9 mouse cellular contexts compared by ENCODE assay signal in genomic region chr11:30057299-30057698, GRCm38 (mm10). TPM values are rescaled to one million over a fixed set of nuclear protein-coding genes. Genes with fewer than 3 reads are reported as not detected.
DNase-seq lines count a peak whose midpoint lies in the region; ATAC-seq and TF ChIP-seq lines count a peak whose summit lies in the region.
"Had no signal": no experiment of that assay in that cellular context is flagged by ENCODE, and none has a peak within 500 bp of the region (broad histone marks: within the 10 kb centered on the region; RNA-seq: fewer than 3 reads in every experiment).

No protein-coding gene starts in this region.

- peak; percentile 43 for DNase-seq in CD4-positive, CD25-positive, alpha-beta regulatory T cell, adult 2 months (ENCODE audit: low read depth, low spot score)
- DNase-seq in NIH3T3 (ENCODE audit: low read depth) = peak; percentile 35
- peak; percentile 10 to 13 for DNase-seq in kidney, postnatal 4 days
- no peak for DNase-seq in layer of hippocampus, adult 18-20 months (ENCODE audit: low spot score in 2 of 2)
- no peak for DNase-seq in cerebellum, adult 11-12 months
- no peak for DNase-seq in ovary, adult 18-20 months (ENCODE audit: low spot score)
- DNase-seq: cerebellum, postnatal 36 days had no signal

- H3K27me3 ChIP-seq in intestine, postnatal 0 days (replicated peaks; ENCODE audit: control insufficient read depth, insufficient read depth, low read length) = no peaks in the 10 kb centered on the region
- no peaks in the 10 kb centered on the region for H3K27me3 ChIP-seq in intestine, embryonic 15.5 days (replicated peaks)

- no peaks in the 10 kb centered on the region for H3K9me3 ChIP-seq in intestine, postnatal 0 days (ENCODE audit: control insufficient read depth)
- no peaks in the 10 kb centered on the region for H3K9me3 ChIP-seq in intestine, embryonic 15.5 days

- H3K4me2 ChIP-seq in intestine, postnatal 0 days (replicated peaks; ENCODE audit: low read depth) = peak overlapping the region; percentile 21; the same call in 1 of the 2 replicates
- H3K4me2 ChIP-seq in intestine, embryonic 15.5 days (replicated peaks) = no peak overlapping the region

- H3K9ac ChIP-seq in intestine, postnatal 0 days (ENCODE audit: low read depth, low read length) = no peak overlapping the region
- no peak overlapping the region for H3K9ac ChIP-seq in intestine, embryonic 15.5 days

- no peak overlapping the region for H3K4me3 ChIP-seq in intestine, postnatal 0 days (ENCODE audit: low read depth, low read length)
- H3K4me3 ChIP-seq in intestine, embryonic 15.5 days (replicated peaks) = no peak overlapping the region

- H3K27ac ChIP-seq in intestine, postnatal 0 days (ENCODE audit: low read depth, low read length) = no peak overlapping the region
- no peak overlapping the region for H3K27ac ChIP-seq in intestine, embryonic 15.5 days

- WGBS in intestine, postnatal 0 days = 43% methylated on average over 8 of the region's 8 CpGs
- WGBS in intestine, embryonic 15.5 days = 42% methylated on average over 8 of the region's 8 CpGs

- no peak for ATAC-seq in intestine, postnatal 0 days
- ATAC-seq in intestine, embryonic 15.5 days = no peak

- H3K36me3 ChIP-seq in intestine, postnatal 0 days (ENCODE audit: control insufficient read depth, insufficient read depth) = no peaks in the 10 kb centered on the region
- no peaks in the 10 kb centered on the region for H3K36me3 ChIP-seq in intestine, embryonic 15.5 days

- H3K4me1 ChIP-seq in intestine, postnatal 0 days (replicated peaks; ENCODE audit: control insufficient read depth, insufficient read depth, low read length) = no peaks in the 10 kb centered on the region
- H3K4me1 ChIP-seq in intestine, embryonic 15.5 days (replicated peaks) = no peaks in the 10 kb centered on the region

- TF ChIP-seq CTCF in intestine, postnatal 0 days (IDR thresholded peaks at IDR 0.05; ENCODE audit: low read depth) = peak; percentile 63

RNA-seq across cellular contexts. Expression of gene Eml6, which starts 31.5 kb away (rescaled TPM):
- 0.46 and 0.48 TPM in 2 replicates for polyA plus RNA-seq in intestine, postnatal 0 days (2015; fragmentation: Nextera tagmentation; extraction: Ambion mirVana)
- 0.60 and 0.83 TPM in 2 replicates for polyA plus RNA-seq in intestine, embryonic 15.5 days (2015; fragmentation: Nextera tagmentation; extraction: Ambion mirVana)
- 10 to 100 TPM; 22.2 to 22.9 TPM for total RNA-seq in layer of hippocampus, adult 18-20 months (2021)

Comparison
In these comparisons a context has a peak if more than half of its experiments do, and no peak if none do; other contexts are left out.
1. DNase-seq: peak in CD4-positive, CD25-positive, alpha-beta regulatory T cell, adult 2 months (single experiment), NIH3T3 (single experiment) and kidney, postnatal 4 days (2 of 2); none in layer of hippocampus, adult 18-20 months (0 of 2), cerebellum, adult 11-12 months (single experiment) and ovary, adult 18-20 months (single experiment).